Mouse (Mus musculus): ENCODE data around the gene Olfr1058. TPM values are rescaled to one million over a fixed set of nuclear protein-coding genes. Genes with fewer than 3 reads are reported as not detected.
"Not testable (repeated sequence)": the region's sequence is repeated elsewhere in the genome, so short reads cannot be mapped to it uniquely, and the experiment has no call there.

The Olfr1058 gene
- not detected in 2 replicates for polyA plus RNA-seq (2015; fragmentation: Nextera tagmentation; extraction: Ambion mirVana)

DNA sequence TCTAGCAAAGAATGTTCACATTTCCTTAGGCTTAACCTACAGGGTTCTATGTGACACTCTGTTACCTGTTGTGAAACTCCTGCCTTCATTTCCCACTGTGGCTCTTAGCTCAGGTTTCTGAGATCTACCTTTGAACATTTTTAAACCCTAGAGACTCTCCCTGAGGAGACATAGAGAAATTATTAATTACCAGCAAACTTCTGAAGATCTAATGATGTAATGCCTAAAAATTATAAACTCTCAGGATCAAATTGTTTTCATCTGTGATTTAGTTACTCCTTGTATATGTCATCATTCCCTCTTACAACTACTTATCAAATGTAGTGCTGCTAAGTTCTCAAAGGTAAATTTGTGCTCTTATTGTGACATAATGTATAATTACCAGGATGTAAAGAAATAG is at the start of gene Olfr1058:
Olfr1058 (minus strand) TSS at position 101 of the 400 bp plus-strand sequence.
- not testable (repeated sequence) for H3K4me3 ChIP-seq

GRCm38 (mm10) chr2:86428511-86428910 is 40.1 kb upstream of the Olfr1058 start:
- not testable (repeated sequence) for H3K9ac ChIP-seq; ATAC-seq (ENCODE audit: low FRiP score); H3K36me3 ChIP-seq; H3K4me1 ChIP-seq (replicated peaks); H3K4me3 ChIP-seq; H3K27ac ChIP-seq; H3K27me3 ChIP-seq; H3K9me3 ChIP-seq; H3K4me2 ChIP-seq
- WGBS = 89% methylated on average over 8 of the region's 8 CpGs

More for the DNA sequence above, at the start of gene Olfr1058:
- not testable (repeated sequence) for H3K27ac ChIP-seq; ATAC-seq (ENCODE audit: low FRiP score); H3K9me3 ChIP-seq; H3K9ac ChIP-seq; H3K36me3 ChIP-seq; H3K4me2 ChIP-seq; H3K27me3 ChIP-seq; H3K4me1 ChIP-seq (replicated peaks)

GRCm38 (mm10) chr2:86426649-86427048 is 38.3 kb upstream of the Olfr1058 start, which contains the start of gene Olfr1062:
TSS of gene Olfr1062 (minus strand) at chr2:86426749.
- H3K27ac ChIP-seq; H3K4me3 ChIP-seq; H3K4me1 ChIP-seq (replicated peaks); ATAC-seq (ENCODE audit: low FRiP score); H3K9me3 ChIP-seq; H3K9ac ChIP-seq; H3K4me2 ChIP-seq; H3K36me3 ChIP-seq; H3K27me3 ChIP-seq: not testable (repeated sequence)

DNA sequence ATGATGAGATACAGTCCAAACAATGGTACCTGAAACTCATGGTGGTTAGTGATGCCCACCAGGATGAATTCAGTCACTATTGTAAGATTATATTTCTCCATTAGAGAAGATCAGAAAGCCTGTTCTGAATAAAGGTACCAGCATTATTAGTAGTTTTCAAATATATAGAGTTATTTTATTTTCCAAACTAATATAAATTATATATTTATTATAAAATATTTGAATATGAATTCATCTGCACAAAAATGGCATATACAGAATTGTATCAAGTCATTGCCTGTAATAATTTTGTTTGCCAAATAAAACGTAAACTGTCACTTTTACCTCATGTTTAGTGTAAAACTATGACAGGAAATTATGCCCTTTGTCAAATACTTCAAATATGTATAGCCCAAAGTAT is 25.6 kb upstream of the Olfr1058 start, which contains the start of gene Olfr1061:
Olfr1061 (minus strand) TSS at position 101 of the 400 bp plus-strand sequence.
- Histone ChIP-seq H3K27ac (no peak within 1 kb of the TSS), H3K27me3 (no peaks in the 10 kb centered on the region), H3K9ac (no peak within 1 kb of the TSS), H3K4me2 (no peak within 1 kb of the TSS), H3K4me3 (no peak within 1 kb of the TSS), H3K36me3 (no peaks in the 10 kb centered on the region), H3K4me1 (replicated peaks) (no peaks in the 10 kb centered on the region), H3K9me3 (no peaks in the 10 kb centered on the region)
- 85% methylated on average over 1 of the region's 1 CpGs for WGBS
- no peak for ATAC-seq (ENCODE audit: low FRiP score)

- Histone ChIP-seq H3K4me3 (no peak overlapping the region), H3K4me1 (replicated peaks) (no peaks in the 10 kb centered on the region), H3K27ac (no peak overlapping the region), H3K9me3 (no peaks in the 10 kb centered on the region), H3K27me3 (no peaks in the 10 kb centered on the region), H3K9ac (no peak overlapping the region), H3K36me3 (no peaks in the 10 kb centered on the region), H3K4me2 (no peak overlapping the region)
- ATAC-seq (ENCODE audit: low FRiP score) = no peak
- 77% methylated on average over 2 of the region's 2 CpGs for WGBS
Observed at GRCm38 (mm10) chr2:86395114-86395513, 6.8 kb upstream of the Olfr1058 start.

GRCm38 (mm10) chr2:86378293-86378692 is 10.1 kb downstream of the Olfr1058 start, which contains the start of gene Olfr1057:
TSS of gene Olfr1057 (minus strand) at chr2:86378393.
- H3K9me3 ChIP-seq = no peaks in the 10 kb centered on the region
- no peak within 1 kb of the TSS for H3K4me3 ChIP-seq
- H3K4me2 ChIP-seq = no peak within 1 kb of the TSS
- no peak within 1 kb of the TSS for H3K27ac ChIP-seq
- H3K4me1 ChIP-seq (replicated peaks) = no peaks in the 10 kb centered on the region
- H3K9ac ChIP-seq = no peak within 1 kb of the TSS
- no peak for ATAC-seq (ENCODE audit: low FRiP score)
- H3K36me3 ChIP-seq = no peaks in the 10 kb centered on the region
- no peaks in the 10 kb centered on the region for H3K27me3 ChIP-seq

- not testable (repeated sequence) for H3K27ac ChIP-seq; H3K36me3 ChIP-seq; H3K27me3 ChIP-seq; ATAC-seq (ENCODE audit: low FRiP score); H3K9ac ChIP-seq; H3K4me2 ChIP-seq; H3K4me3 ChIP-seq; H3K4me1 ChIP-seq (replicated peaks); H3K9me3 ChIP-seq
- 80% methylated on average over 1 of the region's 6 CpGs for WGBS
Observed at GRCm38 (mm10) chr2:86366342-86366741, 22.0 kb downstream of the Olfr1058 start.

GRCm38 (mm10) chr2:86362369-86362768 is 26.0 kb downstream of the Olfr1058 start, which contains the start of gene Olfr1056:
TSS of gene Olfr1056 (minus strand) at chr2:86362469.
- Histone ChIP-seq H3K4me1 (replicated peaks) (no peaks in the 10 kb centered on the region), H3K4me3 (no peak within 1 kb of the TSS), H3K9me3 (no peaks in the 10 kb centered on the region), H3K9ac (no peak within 1 kb of the TSS), H3K4me2 (no peak within 1 kb of the TSS), H3K27me3 (no peaks in the 10 kb centered on the region), H3K36me3 (no peaks in the 10 kb centered on the region), H3K27ac (no peak within 1 kb of the TSS)
- ATAC-seq (ENCODE audit: low FRiP score) = no peak

DNA sequence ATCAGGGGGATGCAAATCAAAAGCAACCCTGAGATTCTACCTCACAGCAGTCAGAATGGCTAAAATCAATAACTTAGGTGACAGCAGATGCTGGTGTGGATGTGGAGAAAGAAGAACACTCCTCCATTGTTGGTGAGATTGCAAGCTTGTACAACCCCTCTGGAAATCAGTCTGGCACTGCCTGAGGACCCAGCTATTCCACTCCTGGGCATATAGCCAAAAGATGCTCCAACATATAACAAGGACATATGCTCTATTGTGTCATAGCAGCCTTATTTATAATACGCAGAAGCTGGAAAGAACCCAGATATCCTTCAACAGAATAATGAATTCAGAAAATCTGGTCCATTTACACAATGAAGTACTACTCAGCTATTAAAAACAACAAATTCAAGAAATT is 36.6 kb downstream of the Olfr1058 start:
- H3K36me3 ChIP-seq; ATAC-seq (ENCODE audit: low FRiP score); H3K9me3 ChIP-seq; H3K27me3 ChIP-seq; H3K4me3 ChIP-seq; H3K4me1 ChIP-seq (replicated peaks); H3K27ac ChIP-seq; H3K9ac ChIP-seq; H3K4me2 ChIP-seq: not testable (repeated sequence)
- 95% methylated on average over 1 of the region's 1 CpGs for WGBS

DNA sequence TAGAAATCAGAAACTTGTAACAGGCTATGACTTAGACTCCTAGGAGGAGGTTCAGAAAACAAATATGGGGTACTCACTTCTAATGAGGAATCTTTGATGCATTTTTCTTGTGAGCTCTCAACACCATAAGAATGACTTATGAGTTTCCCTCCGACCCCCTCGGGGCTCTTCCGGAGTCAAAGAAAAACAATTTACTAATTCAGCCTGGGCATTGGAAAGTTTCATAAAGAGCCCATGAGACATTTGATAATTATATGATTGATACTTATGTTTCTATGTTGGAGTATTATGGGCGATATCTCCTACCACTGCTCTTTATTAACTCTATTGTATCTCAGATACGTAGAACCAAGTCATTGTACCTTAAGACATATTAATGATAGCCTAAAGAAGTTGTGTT is 38.2 kb downstream of the Olfr1058 start, which contains the start of gene Olfr1055:
Olfr1055 (minus strand) TSS at position 101 of the 400 bp plus-strand sequence.
- Histone ChIP-seq H3K9ac (no peak within 1 kb of the TSS), H3K4me1 (replicated peaks) (no peaks in the 10 kb centered on the region), H3K4me2 (no peak within 1 kb of the TSS), H3K27me3 (no peaks in the 10 kb centered on the region), H3K9me3 (no peaks in the 10 kb centered on the region), H3K4me3 (no peak within 1 kb of the TSS), H3K27ac (no peak within 1 kb of the TSS), H3K36me3 (no peaks in the 10 kb centered on the region)
- no peak for ATAC-seq (ENCODE audit: low FRiP score)
- WGBS = 91% methylated on average over 5 of the region's 5 CpGs

DNA sequence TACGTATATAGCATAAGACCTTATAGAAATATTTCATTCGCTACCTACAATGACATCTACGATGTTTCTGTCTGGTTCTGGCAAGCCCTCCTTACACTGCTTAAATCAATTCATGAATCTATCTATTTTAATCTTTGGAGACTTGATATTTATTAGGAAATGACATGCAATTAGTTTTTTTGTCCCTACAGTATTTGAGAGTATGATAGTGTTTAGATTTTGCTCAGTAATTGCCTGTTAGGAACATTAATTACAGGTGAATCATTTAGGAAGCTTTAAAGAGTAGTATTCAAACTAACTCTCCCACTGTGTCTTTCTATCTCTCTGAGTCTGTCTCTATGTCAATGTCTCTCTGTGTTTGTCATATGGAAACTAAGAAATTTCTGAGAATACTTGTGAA is 53.0 kb downstream of the Olfr1058 start, which contains the start of gene Olfr1054:
Olfr1054 (minus strand) TSS at position 101 of the 400 bp plus-strand sequence.
- H3K9ac ChIP-seq = no peak within 1 kb of the TSS
- ATAC-seq (ENCODE audit: low FRiP score) = no peak
- no peak within 1 kb of the TSS for H3K4me2 ChIP-seq
- H3K27me3 ChIP-seq = no peaks in the 10 kb centered on the region
- H3K27ac ChIP-seq = no peak within 1 kb of the TSS
- H3K4me3 ChIP-seq = no peak within 1 kb of the TSS
- 91% methylated on average over 3 of the region's 3 CpGs for WGBS
- H3K36me3 ChIP-seq = no peaks in the 10 kb centered on the region
- H3K4me1 ChIP-seq (replicated peaks) = no peaks in the 10 kb centered on the region
- no peaks in the 10 kb centered on the region for H3K9me3 ChIP-seq
